Mouse (Mus musculus) limb, embryonic 14.5 days (tissue): ENCODE data around the gene Cnrip1. TPM values are rescaled to one million over a fixed set of nuclear protein-coding genes. Genes with fewer than 3 reads are reported as not detected.

Experiments
- ATAC-seq: fragments of 200-750 bp; cut with Nextera tagmentation; 2 replicates; pipeline ENCODE4 v1.8.0; 2017; ENCODE audit warnings: low read depth, moderate number of reproducible peaks, moderate TSS enrichment; ENCODE audit not compliant: low FRiP score
- DNase-seq: peaks from one replicate; pipeline ENCODE4 v3.0.0-alpha.2; 2015; ENCODE audit warnings: low spot score
- H3K27ac ChIP-seq: fragments of 300-500 bp; sonication (generic); replicated peaks from 2 replicates; pipeline ENCODE4 v1.5.1; 2014; ENCODE audit warnings: low read depth, mild to moderate bottlenecking, low read length, moderate library complexity, mixed read lengths
- H3K27me3 ChIP-seq: fragments of 300-500 bp; sonication (generic); 2 replicates; pipeline ENCODE4 v1.6.1; 2014; ENCODE audit warnings: low read length, mixed read lengths; ENCODE audit not compliant: control insufficient read depth, insufficient read depth
- H3K36me3 ChIP-seq: fragments of 300-500 bp; sonication (generic); 2 replicates; pipeline ENCODE4 v1.6.1; 2014; ENCODE audit warnings: mild to moderate bottlenecking, low read length, moderate library complexity, mixed read lengths; ENCODE audit not compliant: control insufficient read depth, insufficient read depth
- H3K4me1 ChIP-seq: fragments of 300-500 bp; sonication (generic); 2 replicates; pipeline ENCODE4 v1.6.1; 2014; ENCODE audit warnings: antibody characterized with exemption, low read length, mixed read lengths; ENCODE audit not compliant: control insufficient read depth, insufficient read depth
- H3K4me2 ChIP-seq: fragments of 300-500 bp; sonication (generic); replicated peaks from 2 replicates; pipeline ENCODE4 v1.6.1; 2014; ENCODE audit warnings: low read depth, mild to moderate bottlenecking, low read length, moderate library complexity; ENCODE audit not compliant: severe bottlenecking
- H3K4me3 ChIP-seq: fragments of 300-500 bp; sonication (generic); replicated peaks from 2 replicates; pipeline ENCODE4 v1.5.1; 2014; ENCODE audit warnings: low read length
- H3K9ac ChIP-seq: fragments of 300-500 bp; sonication (generic); 2 replicates; pipeline ENCODE4 v1.6.1; 2014; ENCODE audit warnings: mild to moderate bottlenecking, low read depth, low read length, moderate library complexity; ENCODE audit not compliant: severe bottlenecking
- H3K9me3 ChIP-seq: fragments of 300-500 bp; sonication (generic); 2 replicates; pipeline ENCODE4 v1.6.1; 2016; ENCODE audit warnings: low read length; ENCODE audit not compliant: control insufficient read depth
- POLR2A ChIP-seq: fragments of 200-500 bp; IDR thresholded peaks from 2 replicates; pipeline ENCODE4 v1.8.0; 2012; ENCODE audit warnings: inconsistent platforms, mild to moderate bottlenecking, moderate library complexity, borderline replicate concordance; ENCODE audit not compliant: insufficient read depth, insufficient read length; ENCODE audit errors: extremely low read depth
- whole genome bisulfite sequencing: fragments of 180-500 bp; shearing (Covaris S2); extraction: QIAGEN DNeasy Blood & Tissue Kit; methylation state at CpG from one replicate; pipeline ENCODE4 v1.1.7; 2014; 5-methylcytosine and 5-hydroxymethylcytosine counted together
- polyA plus RNA-seq, 2 experiments: library from polyadenylated mRNA; depleted of rRNA in 1 of 2; stranded (reverse) in 1 of 2; unstranded in 1 of 2; fragments of >200 nt; fragmentation: Nextera tagmentation in 1 of 2; extraction: Ambion mirVana in 1 of 2; gene quantifications; 2 replicates each; pipeline versions ENCODE4 v1.2.1 to v1.2.3; 2012 to 2014

Gene Cnrip1
- polyA plus RNA-seq, 2 experiments: 21.8 to 22.2 TPM

GRCm38 (mm10) chr11:17082953-17083352 lies 31.6 kb downstream of the Cnrip1 start:
- ATAC-seq (peak; percentile 82), DNase-seq (peak; percentile 82)
- Histone ChIP-seq H3K9ac (no peak overlapping the region), H3K4me2 (no peak overlapping the region), H3K4me1 (peaks cover 16% of the 10 kb centered on the region), H3K4me3 (no peak overlapping the region), H3K27me3 (no peaks in the 10 kb centered on the region), H3K36me3 (no peaks in the 10 kb centered on the region), H3K27ac (no peak overlapping the region), H3K9me3 (no peaks in the 10 kb centered on the region)
- WGBS: 14% methylated on average over 2 of the region's 2 CpGs
- no peak for TF ChIP-seq POLR2A

- 64% methylated on average over 3 of the region's 3 CpGs for WGBS
- H3K4me2 ChIP-seq: no peak overlapping the region
- no peaks in the 10 kb centered on the region for H3K36me3 ChIP-seq
- H3K27me3 ChIP-seq: no peaks in the 10 kb centered on the region
- H3K9ac ChIP-seq: no peak overlapping the region
- no peaks in the 10 kb centered on the region for H3K9me3 ChIP-seq
- DNase-seq (peak; percentile 34), ATAC-seq (0 out of 2 replicates have a peak, but pooled peaks have one; percentile 28)
- H3K27ac ChIP-seq: no peak overlapping the region
- no peak for TF ChIP-seq POLR2A
- no peak overlapping the region for H3K4me3 ChIP-seq
- peaks cover 16% of the 10 kb centered on the region for H3K4me1 ChIP-seq
Observed at GRCm38 (mm10) chr11:17083455-17083854, 32.1 kb downstream of the Cnrip1 start.

DNA sequence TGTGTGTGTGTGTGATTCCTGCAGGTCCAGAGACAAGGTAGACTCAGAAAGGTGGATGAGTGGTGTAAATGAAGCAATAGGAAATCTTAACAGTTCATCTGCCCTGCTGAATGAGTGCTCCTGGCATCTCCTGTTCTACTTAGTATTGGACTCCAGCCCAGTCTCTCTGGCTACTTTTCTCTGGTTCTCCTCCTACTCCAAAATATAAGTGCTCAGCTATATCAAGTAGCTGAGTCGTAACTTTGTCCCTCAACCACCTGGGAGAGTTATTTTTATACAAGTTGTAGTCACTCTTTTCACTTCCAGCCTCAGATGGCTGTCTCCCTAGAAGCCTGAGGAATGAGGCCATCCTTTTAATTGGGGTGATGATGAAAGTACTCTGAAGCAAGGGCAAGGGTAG lies 32.5 kb downstream of the Cnrip1 start:
- Histone ChIP-seq H3K4me1 (peaks cover 16% of the 10 kb centered on the region), H3K4me2 (no peak overlapping the region), H3K27ac (no peak overlapping the region), H3K9me3 (no peaks in the 10 kb centered on the region), H3K36me3 (no peaks in the 10 kb centered on the region), H3K27me3 (no peaks in the 10 kb centered on the region), H3K4me3 (no peak overlapping the region), H3K9ac (no peak overlapping the region)
- ATAC-seq (no peak), DNase-seq (peak; percentile 71)
- no peak for TF ChIP-seq POLR2A
- 19% methylated on average over 1 of the region's 1 CpGs for WGBS

- Histone ChIP-seq H3K27ac (no peak overlapping the region), H3K9ac (no peak overlapping the region), H3K4me2 (no peak overlapping the region), H3K4me3 (no peak overlapping the region), H3K36me3 (no peaks in the 10 kb centered on the region), H3K27me3 (no peaks in the 10 kb centered on the region), H3K9me3 (no peaks in the 10 kb centered on the region), H3K4me1 (peaks cover 16% of the 10 kb centered on the region)
- no peak for TF ChIP-seq POLR2A
- DNase-seq (no peak), ATAC-seq (no peak)
- WGBS: 9% methylated on average over 5 of the region's 5 CpGs
Observed at GRCm38 (mm10) chr11:17086106-17086505, 34.7 kb downstream of the Cnrip1 start.

- no peak overlapping the region for H3K9ac ChIP-seq
- H3K4me1 ChIP-seq: no peaks in the 10 kb centered on the region
- ATAC-seq: no peak
- no peak overlapping the region for H3K27ac ChIP-seq
- no peaks in the 10 kb centered on the region for H3K9me3 ChIP-seq
- no peak for DNase-seq
- H3K36me3 ChIP-seq: no peaks in the 10 kb centered on the region
- no peak for TF ChIP-seq POLR2A
- no peak overlapping the region for H3K4me3 ChIP-seq
- 74% methylated on average over 5 of the region's 5 CpGs for WGBS
- H3K27me3 ChIP-seq: no peaks in the 10 kb centered on the region
- no peak overlapping the region for H3K4me2 ChIP-seq
Observed at GRCm38 (mm10) chr11:17106936-17107335, 55.5 kb downstream of the Cnrip1 start.

DNA sequence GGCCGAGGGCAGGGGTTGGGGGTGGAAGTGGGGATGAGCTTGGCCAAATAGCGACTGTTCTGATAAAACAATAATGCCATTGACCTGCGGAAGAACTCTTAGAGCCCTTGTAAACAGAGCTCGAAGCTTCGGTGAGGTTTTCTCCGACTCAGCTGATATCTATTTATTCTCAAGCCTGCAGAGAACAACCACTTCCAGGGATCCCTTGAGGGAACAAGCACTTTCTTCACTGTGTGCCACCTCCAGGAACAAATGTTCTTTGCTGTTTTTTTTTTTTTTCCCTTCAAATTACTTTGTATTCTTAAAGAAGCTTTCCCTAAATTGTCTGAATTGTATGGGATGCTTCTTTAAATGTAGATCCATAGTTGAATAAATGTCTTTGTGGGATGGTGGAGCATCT lies 56.0 kb downstream of the Cnrip1 start:
- H3K36me3 ChIP-seq: no peaks in the 10 kb centered on the region
- no peaks in the 10 kb centered on the region for H3K9me3 ChIP-seq
- no peaks in the 10 kb centered on the region for H3K4me1 ChIP-seq
- no peak overlapping the region for H3K27ac ChIP-seq
- no peak for TF ChIP-seq POLR2A
- no peak for ATAC-seq
- no peak for DNase-seq
- H3K4me2 ChIP-seq: no peak overlapping the region
- 86% methylated on average over 6 of the region's 6 CpGs for WGBS
- H3K4me3 ChIP-seq: no peak overlapping the region
- H3K27me3 ChIP-seq: no peaks in the 10 kb centered on the region
- no peak overlapping the region for H3K9ac ChIP-seq
